Mouse (Mus musculus): ENCODE data around the gene Supt6.

Gene Supt6

GRCm38 (mm10) chr11:78182450-78182849, 63.3 kb downstream of the Supt6 start:
- no peak for DNase-seq

- DNase-seq, result no peak
These were observed 63.9 kb downstream of the Supt6 start for GRCm38 (mm10) chr11:78181830-78182357.

GRCm38 (mm10) chr11:78180081-78180761, 65.6 kb downstream of the Supt6 start:
- no peak for DNase-seq

- DNase-seq, result no peak
These were observed 66.3 kb downstream of the Supt6 start for GRCm38 (mm10) chr11:78179438-78179999.

GRCm38 (mm10) chr11:78178859-78179437, 66.8 kb downstream of the Supt6 start:
- DNase-seq, result peak; percentile 90 to 92

GRCm38 (mm10) chr11:78177903-78178858, 67.6 kb downstream of the Supt6 start:
- DNase-seq, result peak; percentile 96

GRCm38 (mm10) chr11:78177437-78177836, 68.3 kb downstream of the Supt6 start:
- DNase-seq, result peak; percentile 90 to 94

- no peak for DNase-seq
These were observed 68.9 kb downstream of the Supt6 start for GRCm38 (mm10) chr11:78176905-78177331.

GRCm38 (mm10) chr11:78176402-78176862, 69.4 kb downstream of the Supt6 start, which contains the start of the genes Nek8 and Tlcd1:
TSS of gene Nek8 (minus strand) at chr11:78176675.
TSS of gene Tlcd1 (plus strand) at chr11:78176711.
- DNase-seq, result peak; percentile 97

- DNase-seq, result no peak
These were observed 69.9 kb downstream of the Supt6 start for GRCm38 (mm10) chr11:78175771-78176401.

- no peak for DNase-seq
These were observed 71.3 kb downstream of the Supt6 start for GRCm38 (mm10) chr11:78174506-78174905.

GRCm38 (mm10) chr11:78172748-78173383, 72.9 kb downstream of the Supt6 start:
- no peak for DNase-seq

GRCm38 (mm10) chr11:78172034-78172747, 73.6 kb downstream of the Supt6 start:
- no peak for DNase-seq

GRCm38 (mm10) chr11:78171328-78171727, 74.5 kb downstream of the Supt6 start:
- DNase-seq, result no peak

- peak; percentile 56 to 67 for DNase-seq
These were observed 75.5 kb downstream of the Supt6 start for GRCm38 (mm10) chr11:78170306-78170705.

- peak in 1 of 2 experiments; percentile 57 for DNase-seq
These were observed 77.0 kb downstream of the Supt6 start for GRCm38 (mm10) chr11:78168541-78169468.

GRCm38 (mm10) chr11:78167257-78167959, 78.4 kb downstream of the Supt6 start:
- DNase-seq, result no peak

GRCm38 (mm10) chr11:78166640-78167039, 79.1 kb downstream of the Supt6 start:
- no peak for DNase-seq

GRCm38 (mm10) chr11:78166161-78166560, 79.6 kb downstream of the Supt6 start:
- no peak for DNase-seq

Data from kidney, postnatal 36 days (tissue).